Mouse (Mus musculus): ENCODE measurements at regions not wholly inside any gene's neighbourhood (a gene's known extent, or its start where the extent isn't known, plus 50 kb on each side); places are given as distances from the start of the nearest gene placed in this dataset.

- DNase-seq (ENCODE audit: low spot score in 2 of 2) = no peak
Measured at GRCm38 (mm10) chr10:43634371-43635080, 56.4 kb downstream of the Cd24a start.

- no peak for DNase-seq (ENCODE audit: low spot score in 2 of 2)
Measured at GRCm38 (mm10) chr10:43641169-43641945, 63.3 kb downstream of the Cd24a start.

GRCm38 (mm10) chr10:43646326-43646725 is 68.2 kb downstream of the Cd24a start:
- no peak for DNase-seq (ENCODE audit: low spot score in 2 of 2)

- no peak for DNase-seq (ENCODE audit: low spot score in 2 of 2)
Measured at GRCm38 (mm10) chr10:43646965-43647364, 68.9 kb downstream of the Cd24a start.

- DNase-seq (ENCODE audit: low spot score in 2 of 2) = no peak
Measured at GRCm38 (mm10) chr10:43648186-43648585, 70.1 kb downstream of the Cd24a start.

- DNase-seq (ENCODE audit: low spot score in 2 of 2) = no peak
Measured at GRCm38 (mm10) chr10:43648815-43649447, 70.8 kb downstream of the Cd24a start.

- no peak for DNase-seq (ENCODE audit: low spot score in 2 of 2)
Measured at GRCm38 (mm10) chr10:43650449-43650848, 72.4 kb downstream of the Cd24a start.

- no peak for DNase-seq (ENCODE audit: low spot score in 2 of 2)
Measured at GRCm38 (mm10) chr10:43651505-43651904, 73.4 kb downstream of the Cd24a start.

- no peak for DNase-seq (ENCODE audit: low spot score in 2 of 2)
Measured at GRCm38 (mm10) chr10:43651915-43652314, 73.8 kb downstream of the Cd24a start.

GRCm38 (mm10) chr10:43655082-43655671 is 77.1 kb downstream of the Cd24a start:
- no peak for DNase-seq (ENCODE audit: low spot score in 2 of 2)

- DNase-seq (ENCODE audit: low spot score in 2 of 2) = no peak
Measured at GRCm38 (mm10) chr10:43655680-43656079, 77.6 kb downstream of the Cd24a start.

- no peak for DNase-seq (ENCODE audit: low spot score in 2 of 2)
Measured at GRCm38 (mm10) chr10:43656207-43656606, 78.1 kb downstream of the Cd24a start.

- no peak for DNase-seq (ENCODE audit: low spot score in 2 of 2)
Measured at GRCm38 (mm10) chr10:43657501-43658225, 79.6 kb downstream of the Cd24a start.

GRCm38 (mm10) chr10:43658226-43658593 is 80.1 kb downstream of the Cd24a start:
- no peak for DNase-seq (ENCODE audit: low spot score in 2 of 2)

- no peak for DNase-seq (ENCODE audit: low spot score in 2 of 2)
Measured at GRCm38 (mm10) chr10:43664844-43665243, 86.8 kb downstream of the Cd24a start.

- DNase-seq (ENCODE audit: low spot score in 2 of 2) = no peak
Measured at GRCm38 (mm10) chr10:43666262-43667085, 88.4 kb downstream of the Cd24a start.

GRCm38 (mm10) chr10:43667086-43667690 is 89.1 kb downstream of the Cd24a start:
- no peak for DNase-seq (ENCODE audit: low spot score in 2 of 2)

- DNase-seq (ENCODE audit: low spot score in 2 of 2) = no peak
Measured at GRCm38 (mm10) chr10:43667732-43668247, 89.7 kb downstream of the Cd24a start.

GRCm38 (mm10) chr10:43669471-43669870 is 91.4 kb downstream of the Cd24a start:
- no peak for DNase-seq (ENCODE audit: low spot score in 2 of 2)

GRCm38 (mm10) chr10:43670745-43671144 is 92.7 kb downstream of the Cd24a start:
- DNase-seq (ENCODE audit: low spot score in 2 of 2) = no peak
